Mouse (Mus musculus) heart, adult 9 months (tissue): Measurements from ENCODE around the gene Hist1h2bc.
"Not testable (repeated sequence)": the region's sequence is repeated elsewhere in the genome, so short reads cannot be mapped to it uniquely, and the experiment has no call there.

Source experiments
- DNase-seq, 2 experiments: peaks; one replicate each; pipeline ENCODE4 v3.0.0; 2022; ENCODE audit warnings: low spot score in 2 of 2

Hist1h2bc gene

GRCm38 (mm10) chr13:23699767-23700166 lies 15.8 kb downstream of the Hist1h2bc start:
- no peak for DNase-seq

- peak; percentile 71 to 81 for DNase-seq
Measured at GRCm38 (mm10) chr13:23700786-23701520, 17.0 kb downstream of the Hist1h2bc start.

- no peak for DNase-seq
Measured at GRCm38 (mm10) chr13:23702220-23702619, 18.2 kb downstream of the Hist1h2bc start.

GRCm38 (mm10) chr13:23702801-23703200 lies 18.8 kb downstream of the Hist1h2bc start:
- not testable (repeated sequence) for DNase-seq

GRCm38 (mm10) chr13:23705751-23706356 lies 21.9 kb downstream of the Hist1h2bc start:
- no peak for DNase-seq

GRCm38 (mm10) chr13:23706771-23707170 lies 22.8 kb downstream of the Hist1h2bc start:
- DNase-seq: no peak

GRCm38 (mm10) chr13:23708041-23708440 lies 24.0 kb downstream of the Hist1h2bc start:
- no peak for DNase-seq

GRCm38 (mm10) chr13:23708654-23709053 lies 24.7 kb downstream of the Hist1h2bc start:
- no peak for DNase-seq

GRCm38 (mm10) chr13:23709714-23710373 lies 25.8 kb downstream of the Hist1h2bc start:
- DNase-seq: no peak

- DNase-seq: peak; percentile 67 to 68
Measured at GRCm38 (mm10) chr13:23710374-23711089, 26.5 kb downstream of the Hist1h2bc start, which contains the start of gene Hfe. Hfe (minus strand) TSS chr13:23710854.

GRCm38 (mm10) chr13:23716261-23717042 lies 32.5 kb downstream of the Hist1h2bc start:
- peak in 1 of 2 experiments; percentile 35 for DNase-seq

GRCm38 (mm10) chr13:23717176-23717575 lies 33.2 kb downstream of the Hist1h2bc start:
- no peak for DNase-seq

GRCm38 (mm10) chr13:23717593-23718245 lies 33.7 kb downstream of the Hist1h2bc start:
- not testable (repeated sequence) for DNase-seq

- DNase-seq: no peak
Measured at GRCm38 (mm10) chr13:23724239-23724638, 40.2 kb downstream of the Hist1h2bc start.

GRCm38 (mm10) chr13:23725213-23725612 lies 41.2 kb downstream of the Hist1h2bc start:
- DNase-seq: no peak

GRCm38 (mm10) chr13:23728472-23729191 lies 44.6 kb downstream of the Hist1h2bc start:
- DNase-seq: peak in 1 of 2 experiments; percentile 25

GRCm38 (mm10) chr13:23729192-23729525 lies 45.2 kb downstream of the Hist1h2bc start:
- peak; percentile 46 to 52 for DNase-seq

- no peak for DNase-seq
Measured at GRCm38 (mm10) chr13:23729706-23730105, 45.7 kb downstream of the Hist1h2bc start.

GRCm38 (mm10) chr13:23730479-23730878 lies 46.5 kb downstream of the Hist1h2bc start:
- peak; percentile 27 to 55 for DNase-seq
